Mouse (Mus musculus) neural tube, postnatal 0 days (tissue): ENCODE results near the gene Sult1c2. TPM values are rescaled to one million over a fixed set of nuclear protein-coding genes. Genes with fewer than 3 reads are reported as not detected.

ENCODE experiments used
- polyA plus RNA-seq: library from polyadenylated mRNA; unstranded; fragments of >200 nt; fragmentation: Nextera tagmentation; extraction: Ambion mirVana; gene quantifications from 2 replicates; pipeline ENCODE4 v1.2.1, GENCODE M21; 2015

Sult1c2 gene
- polyA plus RNA-seq = not detected in 2 replicates

GRCm38 (mm10) chr17:53846206-53846605 is at the start of gene Sult1c2:
Gene Sult1c2 (minus strand): TSS chr17:53846339.

Other genes starting within 250 kb of the Sult1c2 start
- 2.6 and 3.0 TPM in 2 replicates for gene Sgo1, start 157.0 kb downstream of the Sult1c2 start, polyA plus RNA-seq
- not detected in 2 replicates for gene Sult1c1, start 144.3 kb upstream of the Sult1c2 start, polyA plus RNA-seq